Mouse (Mus musculus): ENCODE measurements at regions not wholly inside any gene's neighbourhood (a gene's known extent, or its start where the extent isn't known, plus 50 kb on each side); places are given as distances from the start of the nearest gene placed in this dataset.

GRCm38 (mm10) chr1:47479059-47479458 lies 586.4 kb upstream of the Slc39a10 start:
- TF ChIP-seq CTCF (IDR thresholded peaks at IDR 0.05; ENCODE audit: low read depth) (no peak), EP300 (IDR thresholded peaks at IDR 0.05; ENCODE audit: low read depth) (no peak)

All from liver, embryonic 14.5 days (tissue).